Mouse (Mus musculus): ENCODE results near the gene Gm21915. TPM values are rescaled to one million over a fixed set of nuclear protein-coding genes. Genes with fewer than 3 reads are reported as not detected.

Gm21915 gene
- polyA plus RNA-seq, 1 experiment: not detected

GRCm38 (mm10) chr9:40709587-40709986, 39.2 kb downstream of the Gm21915 start:
- H3K27me3 ChIP-seq (ENCODE audit: control insufficient read depth, insufficient read depth, insufficient read length): no peaks in the 10 kb centered on the region
- no peak overlapping the region for H3ac ChIP-seq (ENCODE audit: control insufficient read depth, insufficient read length, low read depth)

GRCm38 (mm10) chr9:40709991-40710390, 39.6 kb downstream of the Gm21915 start:
- Histone ChIP-seq H3K27me3 (ENCODE audit: control insufficient read depth, insufficient read depth, insufficient read length) (no peaks in the 10 kb centered on the region), H3ac (ENCODE audit: control insufficient read depth, insufficient read length, low read depth) (no peak overlapping the region), H3K79me3 (ENCODE audit: low read depth) (no peaks in the 10 kb centered on the region), H3K36me3 (ENCODE audit: control insufficient read depth, insufficient read depth) (no peaks in the 10 kb centered on the region), H3K4me3 (ENCODE audit: insufficient read depth, poor library complexity, severe bottlenecking) (no peak overlapping the region), H3K79me2 (ENCODE audit: control insufficient read depth, insufficient read depth) (no peaks in the 10 kb centered on the region)
- TF ChIP-seq FOSL1 (IDR thresholded peaks at IDR 0.05; ENCODE audit: insufficient read depth, low read length, poor library complexity, severe bottlenecking) (no peak), MYOD1 (IDR thresholded peaks at IDR 0.05; ENCODE audit: control insufficient read depth, insufficient read length, low read depth) (no peak), MAX (IDR thresholded peaks at IDR 0.05) (no peak), USF1 (IDR thresholded peaks at IDR 0.05; ENCODE audit: low read depth) (no peak), CEBPB (IDR thresholded peaks at IDR 0.05; ENCODE audit: low read depth) (no peak), MYOG (IDR thresholded peaks at IDR 0.05; ENCODE audit: control insufficient read depth, extremely low read depth, insufficient read length) (no peak), CTCF (IDR thresholded peaks at IDR 0.05; ENCODE audit: control insufficient read depth, insufficient read depth, insufficient read length) (no peak)

More at GRCm38 (mm10) chr9:40709587-40709986, 39.2 kb downstream of the Gm21915 start:
- H3K79me2 ChIP-seq (ENCODE audit: control insufficient read depth, insufficient read depth): no peaks in the 10 kb centered on the region
- H3K4me3 ChIP-seq (ENCODE audit: insufficient read depth, poor library complexity, severe bottlenecking): no peak overlapping the region
- TF ChIP-seq FOSL1 (IDR thresholded peaks at IDR 0.05; ENCODE audit: insufficient read depth, low read length, poor library complexity, severe bottlenecking) (no peak), CTCF (IDR thresholded peaks at IDR 0.05; ENCODE audit: control insufficient read depth, insufficient read depth, insufficient read length) (no peak), USF1 (IDR thresholded peaks at IDR 0.05; ENCODE audit: low read depth) (no peak), MAX (IDR thresholded peaks at IDR 0.05) (no peak)
- no peaks in the 10 kb centered on the region for H3K79me3 ChIP-seq (ENCODE audit: low read depth)
- H3K36me3 ChIP-seq (ENCODE audit: control insufficient read depth, insufficient read depth): no peaks in the 10 kb centered on the region

GRCm38 (mm10) chr9:40711654-40712053, 41.2 kb downstream of the Gm21915 start:
- no peaks in the 10 kb centered on the region for H3K79me3 ChIP-seq (ENCODE audit: low read depth)

GRCm38 (mm10) chr9:40717182-40717874, 46.9 kb downstream of the Gm21915 start:
- Histone ChIP-seq H3K79me3 (ENCODE audit: low read depth) (no peaks in the 10 kb centered on the region), H3K27me3 (ENCODE audit: control insufficient read depth, insufficient read depth, insufficient read length) (no peaks in the 10 kb centered on the region), H3K79me2 (ENCODE audit: control insufficient read depth, insufficient read depth) (no peaks in the 10 kb centered on the region), H3K36me3 (ENCODE audit: control insufficient read depth, insufficient read depth) (no peaks in the 10 kb centered on the region), H3K4me3 (ENCODE audit: insufficient read depth, poor library complexity, severe bottlenecking) (no peak overlapping the region), H3ac (ENCODE audit: control insufficient read depth, insufficient read length, low read depth) (no peak overlapping the region)
- TF ChIP-seq USF1 (IDR thresholded peaks at IDR 0.05; ENCODE audit: low read depth) (no peak), FOSL1 (IDR thresholded peaks at IDR 0.05; ENCODE audit: insufficient read depth, low read length, poor library complexity, severe bottlenecking) (no peak), CEBPB (IDR thresholded peaks at IDR 0.05; ENCODE audit: low read depth) (no peak), MAX (IDR thresholded peaks at IDR 0.05) (no peak), CTCF (IDR thresholded peaks at IDR 0.05; ENCODE audit: control insufficient read depth, insufficient read depth, insufficient read length) (no peak), MYOD1 (IDR thresholded peaks at IDR 0.05; ENCODE audit: control insufficient read depth, insufficient read length, low read depth) (no peak), MYOG (IDR thresholded peaks at IDR 0.05; ENCODE audit: control insufficient read depth, extremely low read depth, insufficient read length) (no peak)

More at GRCm38 (mm10) chr9:40711654-40712053, 41.2 kb downstream of the Gm21915 start:
- no peaks in the 10 kb centered on the region for H3K79me2 ChIP-seq (ENCODE audit: control insufficient read depth, insufficient read depth)
- TF ChIP-seq FOSL1 (IDR thresholded peaks at IDR 0.05; ENCODE audit: insufficient read depth, low read length, poor library complexity, severe bottlenecking) (no peak), MAX (IDR thresholded peaks at IDR 0.05) (no peak), MYOD1 (IDR thresholded peaks at IDR 0.05; ENCODE audit: control insufficient read depth, insufficient read length, low read depth) (no peak), MYOG (IDR thresholded peaks at IDR 0.05; ENCODE audit: control insufficient read depth, extremely low read depth, insufficient read length) (no peak), CEBPB (IDR thresholded peaks at IDR 0.05; ENCODE audit: low read depth) (no peak), USF1 (IDR thresholded peaks at IDR 0.05; ENCODE audit: low read depth) (no peak), CTCF (IDR thresholded peaks at IDR 0.05; ENCODE audit: control insufficient read depth, insufficient read depth, insufficient read length) (no peak)
- no peak overlapping the region for H3ac ChIP-seq (ENCODE audit: control insufficient read depth, insufficient read length, low read depth)
- H3K4me3 ChIP-seq (ENCODE audit: insufficient read depth, poor library complexity, severe bottlenecking): no peak overlapping the region
- no peaks in the 10 kb centered on the region for H3K36me3 ChIP-seq (ENCODE audit: control insufficient read depth, insufficient read depth)
- no peaks in the 10 kb centered on the region for H3K27me3 ChIP-seq (ENCODE audit: control insufficient read depth, insufficient read depth, insufficient read length)

- no peak overlapping the region for H3K4me3 ChIP-seq (ENCODE audit: insufficient read depth, poor library complexity, severe bottlenecking)
- TF ChIP-seq FOSL1 (IDR thresholded peaks at IDR 0.05; ENCODE audit: insufficient read depth, low read length, poor library complexity, severe bottlenecking) (no peak), MYOG (IDR thresholded peaks at IDR 0.05; ENCODE audit: control insufficient read depth, extremely low read depth, insufficient read length) (no peak), CTCF (IDR thresholded peaks at IDR 0.05; ENCODE audit: control insufficient read depth, insufficient read depth, insufficient read length) (no peak), MAX (IDR thresholded peaks at IDR 0.05) (no peak), MYOD1 (IDR thresholded peaks at IDR 0.05; ENCODE audit: control insufficient read depth, insufficient read length, low read depth) (no peak), USF1 (IDR thresholded peaks at IDR 0.05; ENCODE audit: low read depth) (no peak), CEBPB (IDR thresholded peaks at IDR 0.05; ENCODE audit: low read depth) (no peak)
- no peaks in the 10 kb centered on the region for H3K27me3 ChIP-seq (ENCODE audit: control insufficient read depth, insufficient read depth, insufficient read length)
- H3K79me3 ChIP-seq (ENCODE audit: low read depth): no peaks in the 10 kb centered on the region
- H3K79me2 ChIP-seq (ENCODE audit: control insufficient read depth, insufficient read depth): no peaks in the 10 kb centered on the region
- no peaks in the 10 kb centered on the region for H3K36me3 ChIP-seq (ENCODE audit: control insufficient read depth, insufficient read depth)
- H3ac ChIP-seq (ENCODE audit: control insufficient read depth, insufficient read length, low read depth): no peak overlapping the region
Observed at GRCm38 (mm10) chr9:40717875-40718185, 47.4 kb downstream of the Gm21915 start.

Other genes starting within 250 kb of the Gm21915 start
- 3.7 TPM for gene Gramd1b, start 139.2 kb upstream of the Gm21915 start, polyA plus RNA-seq (2012; fragmentation: generic; extraction: Trizol)
- 13.6 TPM for gene Clmp, start 15.3 kb downstream of the Gm21915 start, polyA plus RNA-seq (2012; fragmentation: generic; extraction: Trizol)
- 1,815 TPM for gene Hspa8, start 130.4 kb downstream of the Gm21915 start, polyA plus RNA-seq (2012; fragmentation: generic; extraction: Trizol)
- not detected for gene Bsx, start 203.5 kb downstream of the Gm21915 start, polyA plus RNA-seq (2012; fragmentation: generic; extraction: Trizol)